Mouse (Mus musculus): Measurements from ENCODE around the gene Helz. TPM values are rescaled to one million over a fixed set of nuclear protein-coding genes. Genes with fewer than 3 reads are reported as not detected.

Helz gene
- polyA plus RNA-seq, 1 experiment = not detected

DNA sequence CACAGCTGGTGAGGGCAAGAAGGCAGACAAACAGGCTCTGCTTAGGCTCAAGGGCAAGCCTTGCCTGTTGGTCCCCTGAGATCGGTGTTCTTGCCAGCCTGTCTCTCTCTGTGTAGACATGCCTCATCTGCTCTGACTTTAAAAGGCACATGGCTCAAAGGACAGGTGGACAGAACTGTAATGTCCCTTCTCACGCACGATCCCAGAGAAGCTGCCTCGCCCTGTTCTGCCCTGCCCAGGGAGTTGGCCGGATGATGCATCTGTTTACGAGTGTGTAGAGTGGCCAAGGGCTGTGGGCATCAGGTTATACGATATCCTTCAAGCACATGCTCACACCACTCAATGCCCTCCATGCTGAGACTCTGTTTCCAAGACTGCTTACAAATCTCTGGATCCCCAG, 166.6 kb downstream of the Helz start:
- no peak overlapping the region for H3K27ac ChIP-seq (ENCODE audit: insufficient read depth, low read depth, low read length)
- WGBS = 90% methylated on average over 7 of the region's 7 CpGs
- TF ChIP-seq POLR2A (IDR thresholded peaks at IDR 0.05; ENCODE audit: insufficient read depth, low read depth, low read length) = no peak
- TF ChIP-seq CTCF (IDR thresholded peaks at IDR 0.05; ENCODE audit: insufficient read depth, low read depth, low read length) = no peak
- peaks cover 12% of the 10 kb centered on the region for H3K4me1 ChIP-seq (ENCODE audit: control insufficient read depth, insufficient read depth, low read length)
- no peak overlapping the region for H3K4me3 ChIP-seq (ENCODE audit: insufficient read depth, low read depth, low read length)

DNA sequence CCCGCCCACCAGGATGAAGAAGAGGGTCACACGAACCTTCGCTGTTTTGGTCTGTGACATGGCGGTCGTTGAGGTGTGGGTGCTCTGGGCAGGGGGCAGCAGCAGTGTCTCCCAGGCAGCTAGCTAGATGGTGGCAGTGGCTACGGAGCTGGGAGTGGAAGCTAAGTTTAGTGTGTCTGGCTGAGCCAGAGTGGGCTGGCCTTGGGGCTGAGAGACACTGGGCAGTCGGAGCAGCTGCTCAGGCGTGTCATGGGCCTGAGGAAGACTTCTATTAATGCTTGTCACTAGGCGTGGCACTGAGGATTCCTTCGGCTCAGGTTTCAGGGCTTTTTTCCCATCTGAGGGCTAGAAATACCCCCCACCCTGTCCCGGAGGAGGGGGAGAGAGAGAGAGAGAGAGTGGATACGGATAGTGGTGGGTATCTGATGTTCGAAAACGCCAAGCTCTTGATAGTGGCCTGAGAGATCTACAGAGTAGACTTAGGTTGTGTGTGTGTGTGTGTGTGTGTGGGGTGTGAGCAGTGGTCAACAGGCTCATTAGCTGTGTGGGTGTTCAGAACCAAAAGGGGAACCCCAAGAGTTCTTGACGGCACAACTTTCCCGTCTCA, 168.7 kb downstream of the Helz start, which contains the start of gene Cacng1:
Cacng1 (minus strand) TSS at position 191 of the 607 bp plus-strand sequence.
- Histone ChIP-seq H3K4me1 (ENCODE audit: control insufficient read depth, insufficient read depth, low read length) (peaks cover 5% of the 10 kb centered on the region), H3K27ac (ENCODE audit: insufficient read depth, low read depth, low read length) (no peak within 1 kb of the TSS), H3K4me3 (ENCODE audit: insufficient read depth, low read depth, low read length) (no peak within 1 kb of the TSS)
- WGBS = 90% methylated on average over 16 of the region's 16 CpGs
- TF ChIP-seq CTCF (IDR thresholded peaks at IDR 0.05; ENCODE audit: insufficient read depth, low read depth, low read length) (no peak), POLR2A (IDR thresholded peaks at IDR 0.05; ENCODE audit: insufficient read depth, low read depth, low read length) (no peak)

DNA sequence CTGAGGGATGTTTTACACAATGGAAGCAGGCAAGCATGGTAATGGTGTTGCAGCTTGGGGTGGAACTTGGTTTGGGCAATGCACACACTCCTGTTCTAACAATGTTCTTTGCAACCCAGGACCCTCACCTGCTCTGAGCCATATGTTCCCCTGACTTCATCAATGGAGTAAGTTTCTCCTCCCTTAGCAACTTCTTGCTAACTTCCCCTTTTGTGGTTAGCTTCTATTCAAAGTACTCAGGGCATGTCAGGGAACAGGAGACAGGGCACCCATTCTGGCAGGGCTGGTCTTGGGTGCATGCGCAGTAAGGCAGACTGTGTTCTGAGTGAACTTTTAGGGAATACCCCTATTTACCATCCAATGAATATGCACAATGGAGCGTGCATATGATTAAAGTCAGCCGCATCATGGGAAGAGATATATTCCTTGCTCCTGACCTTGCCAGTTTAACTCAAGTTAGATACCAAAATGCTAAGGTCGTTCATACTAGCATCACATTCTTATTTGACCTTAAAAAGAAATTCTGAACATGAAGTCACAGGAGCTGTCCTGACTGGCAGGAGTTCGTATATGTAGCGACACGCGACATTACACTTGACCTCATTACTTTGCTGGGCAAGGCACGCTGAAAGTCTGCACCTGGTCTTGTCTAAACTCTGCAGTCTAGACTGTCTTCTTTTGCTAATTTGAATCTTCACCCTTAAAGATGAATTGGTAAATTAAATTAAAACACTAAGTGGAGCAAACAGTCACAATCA, 172.7 kb downstream of the Helz start:
- Histone ChIP-seq H3K27ac (ENCODE audit: insufficient read depth, low read depth, low read length) (no peak overlapping the region), H3K4me1 (ENCODE audit: control insufficient read depth, insufficient read depth, low read length) (no peaks in the 10 kb centered on the region), H3K4me3 (ENCODE audit: insufficient read depth, low read depth, low read length) (no peak overlapping the region)
- TF ChIP-seq CTCF (IDR thresholded peaks at IDR 0.05; ENCODE audit: insufficient read depth, low read depth, low read length) (no peak), POLR2A (IDR thresholded peaks at IDR 0.05; ENCODE audit: insufficient read depth, low read depth, low read length) (no peak)
- 94% methylated on average over 9 of the region's 9 CpGs for WGBS

DNA sequence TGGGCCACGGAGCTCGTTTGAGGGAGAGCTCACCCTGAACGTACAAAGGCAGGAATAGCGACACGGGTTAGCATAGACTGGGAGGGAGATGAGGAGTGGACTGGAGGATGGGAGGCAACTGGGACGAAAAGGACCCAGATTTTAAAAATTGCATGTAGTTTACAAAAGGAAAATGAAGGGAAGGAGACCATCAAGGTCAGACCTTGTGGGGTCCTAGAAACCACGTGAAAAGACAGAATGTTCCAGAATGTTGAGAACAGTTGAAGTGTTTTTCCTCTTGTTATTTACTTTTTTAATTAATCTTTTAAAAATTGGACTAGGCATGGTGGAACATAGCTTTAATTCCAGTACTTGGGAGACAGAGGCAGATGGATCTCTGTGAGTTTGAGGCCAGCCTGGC, 173.3 kb downstream of the Helz start:
- 83% methylated on average over 7 of the region's 7 CpGs for WGBS
- no peak overlapping the region for H3K27ac ChIP-seq (ENCODE audit: insufficient read depth, low read depth, low read length)
- TF ChIP-seq CTCF (IDR thresholded peaks at IDR 0.05; ENCODE audit: insufficient read depth, low read depth, low read length) (no peak), POLR2A (IDR thresholded peaks at IDR 0.05; ENCODE audit: insufficient read depth, low read depth, low read length) (no peak)
- no peak overlapping the region for H3K4me3 ChIP-seq (ENCODE audit: insufficient read depth, low read depth, low read length)
- H3K4me1 ChIP-seq (ENCODE audit: control insufficient read depth, insufficient read depth, low read length) = no peaks in the 10 kb centered on the region

DNA sequence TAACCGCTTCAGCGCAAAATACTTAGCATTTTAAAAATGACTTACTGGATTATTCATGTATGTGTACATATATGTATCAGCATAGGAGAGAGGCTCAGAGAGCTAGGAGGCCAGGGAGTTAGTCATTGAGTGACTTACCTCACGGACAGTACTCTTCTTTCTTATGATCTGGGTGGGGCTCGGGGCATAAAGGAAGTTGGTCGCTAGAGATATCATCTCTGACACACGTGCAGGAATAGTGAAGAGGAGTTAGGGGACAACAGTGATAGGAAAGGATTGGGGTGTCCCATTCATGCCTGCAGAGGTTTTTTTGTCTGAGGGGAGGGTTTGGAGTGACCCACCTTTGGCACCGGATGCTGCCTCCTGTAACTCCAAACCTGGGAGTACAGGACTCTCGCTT, 176.9 kb downstream of the Helz start:
- H3K4me1 ChIP-seq (ENCODE audit: control insufficient read depth, insufficient read depth, low read length) = peaks cover 3% of the 10 kb centered on the region; the same call in 1 of the 2 replicates
- H3K27ac ChIP-seq (ENCODE audit: insufficient read depth, low read depth, low read length) = no peak overlapping the region
- no peak overlapping the region for H3K4me3 ChIP-seq (ENCODE audit: insufficient read depth, low read depth, low read length)
- WGBS = 95% methylated on average over 8 of the region's 8 CpGs
- TF ChIP-seq CTCF (IDR thresholded peaks at IDR 0.05; ENCODE audit: insufficient read depth, low read depth, low read length) = no peak
- no peak for TF ChIP-seq POLR2A (IDR thresholded peaks at IDR 0.05; ENCODE audit: insufficient read depth, low read depth, low read length)

DNA sequence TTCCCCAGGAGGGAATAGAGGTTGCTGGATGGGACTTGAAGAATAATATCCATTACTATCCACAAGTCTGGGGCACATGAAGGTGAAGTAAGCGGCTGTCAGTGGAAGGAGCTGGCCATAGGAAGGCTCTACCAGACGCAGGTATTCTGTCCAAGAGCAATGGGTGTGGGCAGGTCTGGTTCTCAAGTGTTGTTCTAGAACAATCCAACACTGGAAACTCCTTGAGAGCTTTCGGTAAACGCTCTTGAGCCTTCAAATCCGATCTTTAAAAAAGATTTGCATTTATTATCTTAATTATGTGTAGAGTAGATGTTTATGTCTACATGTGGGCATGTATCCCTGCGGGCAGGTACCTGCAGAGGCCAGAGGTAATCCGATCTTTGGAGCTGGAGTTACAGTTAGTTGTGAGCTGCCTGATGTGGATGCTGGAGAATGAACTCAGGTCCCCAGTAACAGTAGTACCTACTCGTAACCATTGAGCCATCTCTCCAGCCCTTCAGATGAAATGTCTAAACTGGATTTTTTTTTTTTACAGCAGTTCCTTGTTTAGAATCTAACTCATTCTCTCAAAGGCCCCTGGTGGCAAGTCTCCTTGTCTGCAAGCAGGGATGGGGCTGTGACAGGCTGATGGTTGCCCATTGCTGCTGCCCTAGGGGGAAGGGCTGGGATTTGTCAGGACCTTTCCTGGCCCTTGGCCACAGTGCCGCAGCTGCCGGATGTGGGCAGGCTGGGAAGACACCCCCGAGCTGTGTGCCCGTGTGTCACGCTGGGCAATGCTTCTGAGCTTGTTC, 180.5 kb downstream of the Helz start:
- Histone ChIP-seq H3K4me1 (ENCODE audit: control insufficient read depth, insufficient read depth, low read length) (peaks cover 23% of the 10 kb centered on the region), H3K4me3 (ENCODE audit: insufficient read depth, low read depth, low read length) (no peak overlapping the region), H3K27ac (ENCODE audit: insufficient read depth, low read depth, low read length) (no peak overlapping the region)
- 69% methylated on average over 13 of the region's 13 CpGs for WGBS
- TF ChIP-seq CTCF (IDR thresholded peaks at IDR 0.05; ENCODE audit: insufficient read depth, low read depth, low read length) (no peak), POLR2A (IDR thresholded peaks at IDR 0.05; ENCODE audit: insufficient read depth, low read depth, low read length) (no peak)

DNA sequence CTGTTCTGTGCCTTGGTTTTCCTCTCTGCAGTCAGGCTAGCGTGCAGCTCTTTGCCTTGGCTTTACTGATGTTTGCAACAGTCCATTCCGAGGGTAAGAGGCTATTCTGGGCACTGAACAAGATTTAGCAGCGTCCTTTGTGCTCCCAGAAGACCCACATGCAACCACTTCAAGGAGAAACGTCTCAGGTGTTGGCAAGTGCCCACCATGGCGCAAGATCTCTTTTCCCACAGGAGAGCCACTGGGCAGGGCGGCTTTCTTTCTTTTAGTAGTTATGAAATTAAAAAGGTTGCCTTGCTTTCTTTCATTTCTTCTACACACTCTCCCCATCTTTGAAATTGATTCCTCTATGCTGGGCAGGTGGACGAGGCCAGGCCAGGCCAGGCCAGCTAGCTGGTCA, 181.4 kb downstream of the Helz start:
- H3K27ac ChIP-seq (ENCODE audit: insufficient read depth, low read depth, low read length) = no peak overlapping the region
- no peak overlapping the region for H3K4me3 ChIP-seq (ENCODE audit: insufficient read depth, low read depth, low read length)
- peaks cover 23% of the 10 kb centered on the region for H3K4me1 ChIP-seq (ENCODE audit: control insufficient read depth, insufficient read depth, low read length)
- TF ChIP-seq CTCF (IDR thresholded peaks at IDR 0.05; ENCODE audit: insufficient read depth, low read depth, low read length) = no peak
- no peak for TF ChIP-seq POLR2A (IDR thresholded peaks at IDR 0.05; ENCODE audit: insufficient read depth, low read depth, low read length)
- WGBS = 76% methylated on average over 7 of the region's 7 CpGs

DNA sequence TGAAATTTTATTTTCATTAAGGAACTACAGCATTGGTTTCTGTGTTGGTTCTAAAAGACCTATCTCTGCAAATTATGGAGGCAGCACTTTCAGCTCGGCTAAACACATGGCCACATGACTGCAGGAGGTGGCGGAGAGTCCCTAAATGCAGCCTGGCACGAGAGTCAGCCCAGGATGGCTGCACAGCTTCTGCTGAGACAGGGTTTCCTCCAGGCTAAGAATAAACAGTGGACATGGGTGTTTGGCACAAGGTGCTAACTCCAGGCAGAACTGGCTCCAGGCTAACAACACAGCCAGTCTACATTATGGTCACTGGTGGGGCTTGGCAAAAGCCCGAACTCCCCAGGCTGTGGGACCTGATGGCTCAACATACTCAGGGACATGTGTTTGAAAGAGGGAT, 183.2 kb downstream of the Helz start:
- no peak overlapping the region for H3K4me3 ChIP-seq (ENCODE audit: insufficient read depth, low read depth, low read length)
- TF ChIP-seq POLR2A (IDR thresholded peaks at IDR 0.05; ENCODE audit: insufficient read depth, low read depth, low read length) (no peak), CTCF (IDR thresholded peaks at IDR 0.05; ENCODE audit: insufficient read depth, low read depth, low read length) (no peak)
- H3K27ac ChIP-seq (ENCODE audit: insufficient read depth, low read depth, low read length) = 0 out of 2 replicates have a peak overlapping the region, but pooled peaks have one; percentile 52
- 60% methylated on average over 4 of the region's 4 CpGs for WGBS
- peaks cover 23% of the 10 kb centered on the region for H3K4me1 ChIP-seq (ENCODE audit: control insufficient read depth, insufficient read depth, low read length)

DNA sequence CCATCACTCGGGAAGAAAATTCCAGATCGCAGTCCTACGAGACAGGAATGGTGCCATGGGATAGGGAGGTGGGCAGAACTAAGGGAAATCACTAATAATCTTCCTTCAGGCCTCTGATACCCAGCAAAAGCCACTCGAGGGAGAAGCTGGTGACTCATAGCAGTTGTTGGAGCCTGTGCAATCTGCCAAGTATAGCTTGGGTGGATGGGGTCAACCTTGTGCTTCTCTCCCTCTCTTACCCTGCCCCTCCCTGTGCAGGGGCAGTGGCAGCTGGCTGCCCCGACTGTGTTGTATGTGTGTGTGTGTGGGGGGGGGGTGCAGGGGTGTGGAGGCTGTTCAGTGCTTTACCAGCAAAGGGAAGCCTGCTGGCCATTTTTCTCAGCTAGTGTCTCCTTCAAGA, 183.8 kb downstream of the Helz start:
- TF ChIP-seq CTCF (IDR thresholded peaks at IDR 0.05; ENCODE audit: insufficient read depth, low read depth, low read length) (no peak), POLR2A (IDR thresholded peaks at IDR 0.05; ENCODE audit: insufficient read depth, low read depth, low read length) (no peak)
- 16% methylated on average over 5 of the region's 5 CpGs for WGBS
- peaks cover 23% of the 10 kb centered on the region for H3K4me1 ChIP-seq (ENCODE audit: control insufficient read depth, insufficient read depth, low read length)
- no peak overlapping the region for H3K4me3 ChIP-seq (ENCODE audit: insufficient read depth, low read depth, low read length)
- H3K27ac ChIP-seq (ENCODE audit: insufficient read depth, low read depth, low read length) = no peak overlapping the region
